Mouse (Mus musculus) liver, postnatal 0 days (tissue): ENCODE measurements around the gene Creb1.

Source experiments
- CTCF ChIP-seq: sonication (generic); IDR thresholded peaks from 2 replicates; pipeline ENCODE4 v1.5.1; 2016; ENCODE audit warnings: antibody characterized with exemption, low read depth
- EP300 ChIP-seq: IDR thresholded peaks from 2 replicates; pipeline ENCODE4 v1.6.1; 2016; ENCODE audit warnings: antibody characterized with exemption, low read depth, mild to moderate bottlenecking

GRCm38 (mm10) chr1:64488521-64489029 is 43.9 kb upstream of the Creb1 start:
- no peak for TF ChIP-seq CTCF
- TF ChIP-seq EP300: no peak
